Mouse (Mus musculus) limb, embryonic 13.5 days (tissue): ENCODE results near the gene Zcchc7. TPM values are rescaled to one million over a fixed set of nuclear protein-coding genes. Genes with fewer than 3 reads are reported as not detected.

Source experiments
- ATAC-seq: fragments of 200-750 bp; cut with Nextera tagmentation; 2 replicates; pipeline ENCODE4 v1.8.0; 2017; ENCODE audit warnings: low read depth, moderate number of reproducible peaks, moderate TSS enrichment; ENCODE audit not compliant: low FRiP score
- H3K27ac ChIP-seq: fragments of 300-500 bp; sonication (generic); 2 replicates; pipeline ENCODE4 v1.5.1; 2015; ENCODE audit warnings: inconsistent platforms, mild to moderate bottlenecking, moderate library complexity
- H3K27me3 ChIP-seq: fragments of 300-500 bp; sonication (generic); 2 replicates; pipeline ENCODE4 v1.6.1; 2015; ENCODE audit warnings: mild to moderate bottlenecking, inconsistent platforms
- H3K36me3 ChIP-seq: fragments of 300-500 bp; sonication (generic); 2 replicates; pipeline ENCODE4 v1.6.1; 2015; ENCODE audit warnings: inconsistent platforms, mild to moderate bottlenecking, moderate library complexity
- H3K4me1 ChIP-seq: fragments of 300-500 bp; sonication (generic); 2 replicates; pipeline ENCODE4 v1.6.1; 2015; ENCODE audit warnings: inconsistent platforms
- H3K4me2 ChIP-seq: fragments of 300-500 bp; sonication (generic); replicated peaks from 2 replicates; pipeline ENCODE4 v1.6.1; 2015; ENCODE audit warnings: inconsistent platforms, mild to moderate bottlenecking, moderate library complexity
- H3K4me3 ChIP-seq: fragments of 300-500 bp; sonication (generic); 2 replicates; pipeline ENCODE4 v1.5.1; 2015; ENCODE audit warnings: moderate library complexity, mild to moderate bottlenecking, inconsistent platforms
- H3K9ac ChIP-seq: fragments of 300-500 bp; sonication (generic); 2 replicates; pipeline ENCODE4 v1.6.1; 2015; ENCODE audit warnings: mild to moderate bottlenecking, inconsistent platforms
- H3K9me3 ChIP-seq: fragments of 300-500 bp; sonication (generic); 2 replicates; pipeline ENCODE4 v1.6.1; 2016; ENCODE audit warnings: inconsistent platforms
- WGBS: fragments of 180-500 bp; shearing (Covaris S2); methylation state at CpG from one replicate; pipeline ENCODE4 v1.1.7; 2015; 5-methylcytosine and 5-hydroxymethylcytosine counted together
- microRNA-seq: library from miRNA; unstranded; fragments of <30 nt; microRNA quantifications from one replicate; pipeline ENCODE4, GENCODE M21; 2016
- polyA plus RNA-seq: library from polyadenylated mRNA; unstranded; fragments of >200 nt; fragmentation: Nextera tagmentation; extraction: Ambion mirVana; gene quantifications from 2 replicates; pipeline ENCODE4 v1.2.1, GENCODE M21; 2015

The Zcchc7 gene
- polyA plus RNA-seq, 1 experiment from 2014 or later = 41.5 TPM

DNA sequence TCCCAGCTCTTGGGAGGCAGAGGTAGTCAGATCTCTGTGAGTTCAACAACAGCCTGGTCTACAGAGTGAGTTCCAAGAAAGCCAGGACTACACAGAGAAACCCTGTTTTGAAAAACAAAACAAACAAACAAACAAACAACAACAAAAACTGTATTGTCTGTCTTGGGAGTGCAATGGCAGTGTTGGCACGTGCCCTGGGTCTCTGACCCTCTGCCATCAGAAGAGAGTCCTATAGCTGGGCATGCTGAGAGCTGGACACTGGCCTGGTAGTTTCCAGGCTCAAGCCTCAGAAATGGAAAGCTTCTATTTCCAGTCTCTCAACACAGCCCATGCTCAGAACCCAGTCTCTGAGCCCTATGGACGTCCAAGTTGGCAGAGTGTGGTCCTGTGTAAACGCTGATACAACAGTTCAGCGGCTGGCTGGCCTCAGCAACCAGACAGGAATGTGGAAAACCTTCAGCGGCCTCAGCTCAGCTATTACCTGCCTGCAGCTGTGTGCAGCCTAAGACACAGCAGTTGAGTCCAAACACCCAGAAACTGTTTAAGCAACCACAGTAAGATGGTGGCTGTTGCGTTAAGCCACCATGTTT, 220.4 kb downstream of the Zcchc7 start:
- no peaks in the 10 kb centered on the region for H3K9me3 ChIP-seq
- no peaks in the 10 kb centered on the region for H3K36me3 ChIP-seq
- no peaks in the 10 kb centered on the region for H3K27me3 ChIP-seq
- no peak overlapping the region for H3K4me3 ChIP-seq
- no peak for ATAC-seq
- no peak overlapping the region for H3K4me2 ChIP-seq
- H3K4me1 ChIP-seq = peaks cover 15% of the 10 kb centered on the region
- no peak overlapping the region for H3K27ac ChIP-seq
- H3K9ac ChIP-seq = no peak overlapping the region
- WGBS = 77% methylated on average over 6 of the region's 6 CpGs

- no peak overlapping the region for H3K4me3 ChIP-seq
- H3K4me2 ChIP-seq = no peak overlapping the region
- H3K4me1 ChIP-seq = peaks cover 21% of the 10 kb centered on the region
- H3K36me3 ChIP-seq = no peaks in the 10 kb centered on the region
- no peaks in the 10 kb centered on the region for H3K9me3 ChIP-seq
- no peak overlapping the region for H3K9ac ChIP-seq
- no peaks in the 10 kb centered on the region for H3K27me3 ChIP-seq
- H3K27ac ChIP-seq = no peak overlapping the region
- ATAC-seq = no peak
- WGBS = 88% methylated on average over 10 of the region's 10 CpGs
These were observed 221.4 kb downstream of the Zcchc7 start for GRCm38 (mm10) chr4:44976921-44977710.

GRCm38 (mm10) chr4:44978175-44978574, 222.5 kb downstream of the Zcchc7 start:
- no peaks in the 10 kb centered on the region for H3K27me3 ChIP-seq
- H3K4me2 ChIP-seq = no peak overlapping the region
- 83% methylated on average over 5 of the region's 5 CpGs for WGBS
- no peak for ATAC-seq
- no peaks in the 10 kb centered on the region for H3K9me3 ChIP-seq
- no peak overlapping the region for H3K27ac ChIP-seq
- H3K4me1 ChIP-seq = peaks cover 32% of the 10 kb centered on the region
- H3K4me3 ChIP-seq = no peak overlapping the region
- H3K36me3 ChIP-seq = no peaks in the 10 kb centered on the region
- H3K9ac ChIP-seq = no peak overlapping the region

- Histone ChIP-seq H3K27me3 (no peaks in the 10 kb centered on the region), H3K36me3 (peaks cover 14% of the 10 kb centered on the region), H3K9me3 (no peaks in the 10 kb centered on the region), H3K9ac (no peak overlapping the region), H3K4me1 (peaks cover 41% of the 10 kb centered on the region), H3K27ac (no peak overlapping the region), H3K4me3 (no peak overlapping the region), H3K4me2 (no peak overlapping the region)
- 72% methylated on average over 7 of the region's 7 CpGs for WGBS
- no peak for ATAC-seq
These were observed 224.2 kb downstream of the Zcchc7 start for GRCm38 (mm10) chr4:44979794-44980338.

- H3K9me3 ChIP-seq = no peaks in the 10 kb centered on the region
- H3K27me3 ChIP-seq = no peaks in the 10 kb centered on the region
- peak within 1 kb of the TSS; percentile 76 for H3K4me3 ChIP-seq
- H3K4me2 ChIP-seq = peak within 1 kb of the TSS; percentile 93
- 1% methylated on average over 40 of the region's 40 CpGs for WGBS
- peak; percentile 94 for ATAC-seq
- peaks cover 28% of the 10 kb centered on the region for H3K36me3 ChIP-seq
- H3K9ac ChIP-seq = peak within 1 kb of the TSS; percentile 84
- peaks cover 41% of the 10 kb centered on the region for H3K4me1 ChIP-seq
- H3K27ac ChIP-seq = peak within 1 kb of the TSS; percentile 86
These were observed 225.8 kb downstream of the Zcchc7 start, which contains the start of gene Grhpr for GRCm38 (mm10) chr4:44981280-44981973. TSS of gene Grhpr (plus strand) at chr4:44981395.

Small RNA genes lying within 50 kb of the gene (microRNA-seq; reads per million reads assigned to microRNA genes)
- gene Gm22639 = not detected

Other genes starting within 250 kb of the Zcchc7 start
- not detected in 2 replicates for gene Pax5, start 45.4 kb upstream of the Zcchc7 start, polyA plus RNA-seq
- 58.2 TPM in 2 replicates for gene Grhpr, start 225.5 kb downstream of the Zcchc7 start, polyA plus RNA-seq